36 mouse cellular contexts compared by ENCODE assay signal in the genomic region with DNA sequence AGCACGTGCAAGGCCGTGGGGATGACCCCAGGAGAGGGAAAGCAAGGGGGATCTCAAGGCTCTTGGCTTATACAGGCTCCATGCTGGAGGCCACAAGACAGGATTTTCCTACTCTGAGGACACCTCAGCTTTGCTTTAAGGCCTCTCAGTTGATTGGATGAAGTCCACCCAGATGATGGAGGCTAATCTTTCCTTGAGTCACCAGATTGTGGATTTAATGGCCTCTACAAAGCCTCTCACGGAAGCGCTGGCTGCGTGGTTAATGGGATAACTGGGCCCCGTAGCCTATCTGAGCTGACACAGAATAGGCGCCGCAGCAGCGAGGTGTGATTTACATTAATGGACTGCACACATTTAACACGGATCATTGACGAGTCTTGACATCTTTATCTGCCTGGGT. TPM values are rescaled to one million over a fixed set of nuclear protein-coding genes. Genes with fewer than 3 reads are reported as not detected.
DNase-seq lines count a peak whose midpoint lies in the region; ATAC-seq lines count a peak whose summit lies in the region.
"Had no signal": no experiment of that assay in that cellular context is flagged by ENCODE, and none has a peak within 500 bp of the region (broad histone marks: within the 10 kb centered on the region; RNA-seq: fewer than 3 reads in every experiment).

No protein-coding gene starts in this region.

- no peak overlapping the region for H3K4me3 ChIP-seq in hindbrain, embryonic 12.5 days
- no peak overlapping the region for H3K4me3 ChIP-seq in hindbrain, embryonic 11.5 days (ENCODE audit: low read depth, low read length)
- H3K4me3 ChIP-seq in midbrain, embryonic 10.5 days = no peak overlapping the region
- H3K4me3 ChIP-seq in midbrain, embryonic 16.5 days (ENCODE audit: low read depth, low read length) = no peak overlapping the region
- H3K4me3 ChIP-seq: embryonic facial prominence, embryonic 13.5 days; erythroblast, embryonic 14.5 days; forebrain, embryonic 12.5 days; gastrocnemius, adult 2 months; heart, embryonic 10.5 days; hindbrain, embryonic 13.5 days; limb, embryonic 10.5 days; liver, embryonic 15.5 days; lung, embryonic 15.5 days; megakaryocyte, embryonic 14.5 days; myocyte had no signal

- 0 out of 2 replicates have a peak, but pooled peaks cover 2% of the 10 kb centered on the region for H3K4me1 ChIP-seq in hindbrain, embryonic 12.5 days
- H3K4me1 ChIP-seq in hindbrain, embryonic 11.5 days (replicated peaks; ENCODE audit: control insufficient read depth, insufficient read depth, low read length) = no peaks in the 10 kb centered on the region
- H3K4me1 ChIP-seq in midbrain, embryonic 10.5 days = peaks cover 20% of the 10 kb centered on the region
- no peaks in the 10 kb centered on the region for H3K4me1 ChIP-seq in midbrain, embryonic 16.5 days (ENCODE audit: control insufficient read depth, insufficient read depth, low read length)
- H3K4me1 ChIP-seq: embryonic facial prominence, embryonic 13.5 days; hindbrain, embryonic 13.5 days; liver, embryonic 15.5 days; lung, embryonic 15.5 days had no signal

- ATAC-seq in hindbrain, embryonic 12.5 days (ENCODE audit: low FRiP score) = peak; percentile 32; the same call in 1 of the 2 replicates
- no peak for ATAC-seq in hindbrain, embryonic 11.5 days (ENCODE audit: low FRiP score)
- ATAC-seq in midbrain, embryonic 16.5 days = peak; percentile 32; the same call in 1 of the 2 replicates
- ATAC-seq: CD4-positive, CD25-positive, alpha-beta regulatory T cell, adult 4 months; inflammation-experienced regulatory T-cells, adult 6 months had no signal

- H3K9me3 ChIP-seq in hindbrain, embryonic 12.5 days (replicated peaks) = no peaks in the 10 kb centered on the region
- no peaks in the 10 kb centered on the region for H3K9me3 ChIP-seq in hindbrain, embryonic 11.5 days (ENCODE audit: control insufficient read depth, low read length)
- peaks cover 2% of the 10 kb centered on the region; the same call in 1 of the 2 replicates for H3K9me3 ChIP-seq in midbrain, embryonic 10.5 days (replicated peaks)
- H3K9me3 ChIP-seq in midbrain, embryonic 16.5 days (replicated peaks; ENCODE audit: control insufficient read depth, low read length, poor library complexity, severe bottlenecking) = no peaks in the 10 kb centered on the region
- H3K9me3 ChIP-seq: embryonic facial prominence, embryonic 13.5 days; forebrain, embryonic 12.5 days; heart, embryonic 10.5 days; hindbrain, embryonic 13.5 days; limb, embryonic 10.5 days; liver, embryonic 15.5 days; lung, embryonic 15.5 days had no signal

- no peak for DNase-seq in hindbrain, embryonic 11.5 days (ENCODE audit: low spot score)
- DNase-seq in midbrain, embryonic 10.5 days (ENCODE audit: low spot score) = peak; percentile 31
- DNase-seq in retina, postnatal 7 days (ENCODE audit: low read depth, low spot score) = peak; percentile 74
- DNase-seq in layer of hippocampus, adult 9-10 months (ENCODE audit: low spot score) = no peak
- DNase-seq in cerebellum, adult 8-10 months = no peak
- DNase-seq: adrenal gland, postnatal 36 days; cerebellum, adult 11 months; cerebellum, postnatal 14 days; gastrocnemius, adult 2 months; kidney, adult 18-20 months; kidney, postnatal 4 days; layer of hippocampus, adult 9-11 months; liver; lung, postnatal 36 days; thymus, adult 2 months; thymus, postnatal 4 days had no signal

- no peaks in the 10 kb centered on the region for H3K27me3 ChIP-seq in hindbrain, embryonic 12.5 days
- H3K27me3 ChIP-seq in hindbrain, embryonic 11.5 days (ENCODE audit: control insufficient read depth, insufficient read depth, low read length) = no peaks in the 10 kb centered on the region
- 0 out of 2 replicates have a peak, but pooled peaks cover 5% of the 10 kb centered on the region for H3K27me3 ChIP-seq in midbrain, embryonic 10.5 days (ENCODE audit: low read depth, poor library complexity, severe bottlenecking)
- no peaks in the 10 kb centered on the region for H3K27me3 ChIP-seq in midbrain, embryonic 16.5 days (ENCODE audit: control insufficient read depth, insufficient read depth, low read depth, low read length)
- H3K27me3 ChIP-seq: embryonic facial prominence, embryonic 13.5 days; forebrain, embryonic 12.5 days; hindbrain, embryonic 13.5 days; liver, embryonic 15.5 days; lung, embryonic 15.5 days had no signal

- 76% methylated on average over 11 of the region's 11 CpGs for WGBS in hindbrain, embryonic 12.5 days
- 77% methylated on average over 11 of the region's 11 CpGs for WGBS in hindbrain, embryonic 11.5 days
- WGBS in midbrain, embryonic 10.5 days = 67% methylated on average over 11 of the region's 11 CpGs
- WGBS in midbrain, embryonic 16.5 days = 25% methylated on average over 11 of the region's 11 CpGs

- H3K27ac ChIP-seq in hindbrain, embryonic 12.5 days = no peak overlapping the region
- H3K27ac ChIP-seq in hindbrain, embryonic 11.5 days (ENCODE audit: low read depth, low read length) = no peak overlapping the region
- H3K27ac ChIP-seq in midbrain, embryonic 10.5 days (replicated peaks) = no peak overlapping the region
- H3K27ac ChIP-seq in midbrain, embryonic 16.5 days (ENCODE audit: low read length) = no peak overlapping the region; the same call in 1 of the 2 replicates
- H3K27ac ChIP-seq: embryonic facial prominence, embryonic 13.5 days; forebrain, embryonic 12.5 days; gastrocnemius, adult 2 months; heart, embryonic 10.5 days; hindbrain, embryonic 13.5 days; limb, embryonic 10.5 days; liver, embryonic 15.5 days; lung, embryonic 15.5 days had no signal

- H3K36me3 ChIP-seq in hindbrain, embryonic 12.5 days = no peaks in the 10 kb centered on the region
- no peaks in the 10 kb centered on the region for H3K36me3 ChIP-seq in hindbrain, embryonic 11.5 days (ENCODE audit: control insufficient read depth, insufficient read depth, low read length)
- no peaks in the 10 kb centered on the region for H3K36me3 ChIP-seq in midbrain, embryonic 10.5 days
- H3K36me3 ChIP-seq in midbrain, embryonic 16.5 days (ENCODE audit: control insufficient read depth, insufficient read depth, low read length) = no peaks in the 10 kb centered on the region
- H3K36me3 ChIP-seq: embryonic facial prominence, embryonic 13.5 days; forebrain, embryonic 12.5 days; heart, embryonic 10.5 days; hindbrain, embryonic 13.5 days; limb, embryonic 10.5 days; liver, embryonic 15.5 days; lung, embryonic 15.5 days had no signal

- no peak overlapping the region for H3K4me2 ChIP-seq in hindbrain, embryonic 12.5 days (replicated peaks)
- no peak overlapping the region for H3K4me2 ChIP-seq in hindbrain, embryonic 11.5 days (replicated peaks; ENCODE audit: low read depth, low read length)
- H3K4me2 ChIP-seq in midbrain, embryonic 16.5 days (ENCODE audit: low read length) = no peak overlapping the region
- H3K4me2 ChIP-seq: embryonic facial prominence, embryonic 13.5 days; forebrain, embryonic 12.5 days; hindbrain, embryonic 13.5 days; liver, embryonic 15.5 days; lung, embryonic 15.5 days had no signal

- no peak overlapping the region for H3K9ac ChIP-seq in hindbrain, embryonic 12.5 days
- no peak overlapping the region for H3K9ac ChIP-seq in hindbrain, embryonic 11.5 days (ENCODE audit: low read depth, low read length)
- no peak overlapping the region for H3K9ac ChIP-seq in midbrain, embryonic 16.5 days (ENCODE audit: low read depth, low read length)
- H3K9ac ChIP-seq: embryonic facial prominence, embryonic 13.5 days; forebrain, embryonic 12.5 days; hindbrain, embryonic 13.5 days; liver, embryonic 15.5 days; lung, embryonic 15.5 days had no signal

RNA-seq across cellular contexts. Expression of a gene that starts 14.8 kb away (rescaled TPM):
- not detected in 2 replicates for polyA plus RNA-seq in hindbrain, embryonic 12.5 days (2016; fragmentation: Nextera tagmentation; extraction: Ambion mirVana)
- not detected in 2 replicates for polyA plus RNA-seq in hindbrain, embryonic 11.5 days (2014; fragmentation: Nextera tagmentation; extraction: Ambion mirVana)
- polyA plus RNA-seq in midbrain, embryonic 10.5 days (2016; fragmentation: Nextera tagmentation; extraction: Ambion mirVana) = not detected in 2 replicates
- not detected in 2 replicates for polyA plus RNA-seq in midbrain, embryonic 16.5 days (2015; fragmentation: Nextera tagmentation; extraction: Ambion mirVana)
- polyA plus RNA-seq: CD4-positive, CD25-positive, alpha-beta regulatory T cell, adult 4 months; embryonic facial prominence, embryonic 13.5 days; erythroblast, embryonic 14.5 days; forebrain, embryonic 12.5 days; frontal cortex, adult 2 months; gonadal fat pad, adult 2 months; heart, embryonic 10.5 days; heart, postnatal 0 days; hindbrain, embryonic 13.5 days; inflammation-experienced regulatory T-cells, adult 6 months; kidney, embryonic 16.5 days; limb, embryonic 10.5 days; liver, embryonic 15.5 days; lung, embryonic 15.5 days; myocyte; small intestine, adult 2 months; stomach, embryonic 16.5 days had no signal

RNA-seq across cellular contexts. Expression of a gene that starts 27.2 kb away (rescaled TPM):
- not detected in 2 replicates for polyA plus RNA-seq in hindbrain, embryonic 12.5 days (2016; fragmentation: Nextera tagmentation; extraction: Ambion mirVana)
- not detected in 2 replicates for polyA plus RNA-seq in hindbrain, embryonic 11.5 days (2014; fragmentation: Nextera tagmentation; extraction: Ambion mirVana)
- not detected in 2 replicates for polyA plus RNA-seq in midbrain, embryonic 10.5 days (2016; fragmentation: Nextera tagmentation; extraction: Ambion mirVana)
- not detected in 2 replicates for polyA plus RNA-seq in midbrain, embryonic 16.5 days (2015; fragmentation: Nextera tagmentation; extraction: Ambion mirVana)
- polyA plus RNA-seq: CD4-positive, CD25-positive, alpha-beta regulatory T cell, adult 4 months; embryonic facial prominence, embryonic 13.5 days; erythroblast, embryonic 14.5 days; forebrain, embryonic 12.5 days; frontal cortex, adult 2 months; gonadal fat pad, adult 2 months; heart, embryonic 10.5 days; heart, postnatal 0 days; hindbrain, embryonic 13.5 days; inflammation-experienced regulatory T-cells, adult 6 months; kidney, embryonic 16.5 days; limb, embryonic 10.5 days; liver, embryonic 15.5 days; lung, embryonic 15.5 days; myocyte; small intestine, adult 2 months; stomach, embryonic 16.5 days had no signal

RNA-seq across cellular contexts. Expression of a gene that starts 43.6 kb away (rescaled TPM):
- polyA plus RNA-seq in hindbrain, embryonic 12.5 days (2016; fragmentation: Nextera tagmentation; extraction: Ambion mirVana) = 14.0 and 15.9 TPM in 2 replicates
- 5.8 and 6.6 TPM in 2 replicates for polyA plus RNA-seq in hindbrain, embryonic 11.5 days (2014; fragmentation: Nextera tagmentation; extraction: Ambion mirVana)
- polyA plus RNA-seq in midbrain, embryonic 10.5 days (2016; fragmentation: Nextera tagmentation; extraction: Ambion mirVana) = 3.6 and 3.7 TPM in 2 replicates
- 13.9 and 15.0 TPM in 2 replicates for polyA plus RNA-seq in midbrain, embryonic 16.5 days (2015; fragmentation: Nextera tagmentation; extraction: Ambion mirVana)
- polyA plus RNA-seq: CD4-positive, CD25-positive, alpha-beta regulatory T cell, adult 4 months; myocyte had no signal

RNA-seq across cellular contexts. Expression of a gene that starts 45.3 kb away (rescaled TPM):
- polyA plus RNA-seq in hindbrain, embryonic 12.5 days (2016; fragmentation: Nextera tagmentation; extraction: Ambion mirVana) = not detected in 2 replicates
- not detected in 2 replicates for polyA plus RNA-seq in hindbrain, embryonic 11.5 days (2014; fragmentation: Nextera tagmentation; extraction: Ambion mirVana)
- polyA plus RNA-seq in midbrain, embryonic 10.5 days (2016; fragmentation: Nextera tagmentation; extraction: Ambion mirVana) = not detected in 2 replicates
- not detected in 2 replicates for polyA plus RNA-seq in midbrain, embryonic 16.5 days (2015; fragmentation: Nextera tagmentation; extraction: Ambion mirVana)
- polyA plus RNA-seq: CD4-positive, CD25-positive, alpha-beta regulatory T cell, adult 4 months; embryonic facial prominence, embryonic 13.5 days; erythroblast, embryonic 14.5 days; forebrain, embryonic 12.5 days; frontal cortex, adult 2 months; heart, embryonic 10.5 days; heart, postnatal 0 days; hindbrain, embryonic 13.5 days; inflammation-experienced regulatory T-cells, adult 6 months; kidney, embryonic 16.5 days; limb, embryonic 10.5 days; liver, embryonic 15.5 days; lung, embryonic 15.5 days; myocyte had no signal

RNA-seq across cellular contexts. Expression of a gene that starts 51.6 kb away (rescaled TPM):
- polyA plus RNA-seq in hindbrain, embryonic 12.5 days (2016; fragmentation: Nextera tagmentation; extraction: Ambion mirVana) = not detected in 2 replicates
- not detected in 2 replicates for polyA plus RNA-seq in hindbrain, embryonic 11.5 days (2014; fragmentation: Nextera tagmentation; extraction: Ambion mirVana)
- 0.14 and 0.20 TPM in 2 replicates for polyA plus RNA-seq in midbrain, embryonic 10.5 days (2016; fragmentation: Nextera tagmentation; extraction: Ambion mirVana)
- 0.15 TPM in 1 of 2 replicates, not detected in the other for polyA plus RNA-seq in midbrain, embryonic 16.5 days (2015; fragmentation: Nextera tagmentation; extraction: Ambion mirVana)
- polyA plus RNA-seq: CD4-positive, CD25-positive, alpha-beta regulatory T cell, adult 4 months; forebrain, embryonic 12.5 days; heart, embryonic 10.5 days; heart, postnatal 0 days; hindbrain, embryonic 13.5 days; kidney, embryonic 16.5 days; limb, embryonic 10.5 days; liver, embryonic 15.5 days; lung, embryonic 15.5 days had no signal

Comparison
In these comparisons a context has a peak if more than half of its experiments do, and no peak if none do; other contexts are left out.
1. DNase-seq: peak in midbrain, embryonic 10.5 days (single experiment) and retina, postnatal 7 days (single experiment); none in hindbrain, embryonic 11.5 days (single experiment), layer of hippocampus, adult 9-10 months (single experiment) and cerebellum, adult 8-10 months (single experiment).